Mouse (Mus musculus) kidney, embryonic 14.5 days (tissue): Measurements from ENCODE around the gene Pafah2. TPM values are rescaled to one million over a fixed set of nuclear protein-coding genes. Genes with fewer than 3 reads are reported as not detected.

ENCODE experiments used
- ATAC-seq: fragments of 200-750 bp; cut with Nextera tagmentation; 2 replicates; pipeline ENCODE4 v1.8.0; 2017; ENCODE audit warnings: moderate number of reproducible peaks, mild to moderate bottlenecking, moderate TSS enrichment, moderate library complexity; ENCODE audit not compliant: low FRiP score, low TSS enrichment
- H3K27ac ChIP-seq: fragments of 300-500 bp; sonication (generic); 2 replicates; pipeline ENCODE4 v1.5.1; 2014; ENCODE audit warnings: low read depth, mild to moderate bottlenecking, low read length, moderate library complexity, mixed read lengths
- H3K27me3 ChIP-seq: fragments of 300-500 bp; sonication (generic); 2 replicates; pipeline ENCODE4 v1.6.1; 2014; ENCODE audit warnings: mild to moderate bottlenecking, low read length; ENCODE audit not compliant: control insufficient read depth, insufficient read depth
- H3K36me3 ChIP-seq: fragments of 300-500 bp; sonication (generic); 2 replicates; pipeline ENCODE4 v1.6.1; 2014; ENCODE audit warnings: low read length, mixed read lengths; ENCODE audit not compliant: control insufficient read depth, insufficient read depth
- H3K4me1 ChIP-seq: fragments of 300-500 bp; sonication (generic); 2 replicates; pipeline ENCODE4 v1.6.1; 2014; ENCODE audit warnings: low read length, mixed read lengths; ENCODE audit not compliant: control insufficient read depth, insufficient read depth
- H3K4me2 ChIP-seq: fragments of 300-500 bp; sonication (generic); replicated peaks from 2 replicates; pipeline ENCODE4 v1.6.1; 2014; ENCODE audit warnings: low read depth, mild to moderate bottlenecking, low read length
- H3K4me3 ChIP-seq: fragments of 300-500 bp; sonication (generic); 2 replicates; pipeline ENCODE4 v1.5.1; 2014; ENCODE audit warnings: mild to moderate bottlenecking, low read length
- H3K9ac ChIP-seq: fragments of 300-500 bp; sonication (generic); 2 replicates; pipeline ENCODE4 v1.6.1; 2014; ENCODE audit warnings: low read depth, mild to moderate bottlenecking, low read length, moderate library complexity
- H3K9me3 ChIP-seq: fragments of 300-500 bp; sonication (generic); 2 replicates; pipeline ENCODE4 v1.6.1; 2016; ENCODE audit warnings: low read length; ENCODE audit not compliant: control insufficient read depth
- WGBS: fragments of 180-500 bp; shearing (Covaris S2); extraction: QIAGEN DNeasy Blood & Tissue Kit; methylation state at CpG from one replicate; pipeline ENCODE4 v1.1.7; 2014; 5-methylcytosine and 5-hydroxymethylcytosine counted together
- microRNA-seq: library from miRNA; unstranded; fragments of <30 nt; microRNA quantifications from one replicate; pipeline ENCODE4, GENCODE M21; 2016
- polyA plus RNA-seq: library from polyadenylated mRNA; unstranded; fragments of >200 nt; fragmentation: Nextera tagmentation; extraction: Ambion mirVana; gene quantifications from 2 replicates; pipeline ENCODE4 v1.2.1, GENCODE M21; 2014

The Pafah2 gene
- polyA plus RNA-seq, 1 experiment from 2014 or later: 12.3 TPM

GRCm38 (mm10) chr4:134476899-134477298 is 80.8 kb downstream of the Pafah2 start:
- no peak overlapping the region for H3K27ac ChIP-seq
- ATAC-seq: no peak
- WGBS: 90% methylated on average over 8 of the region's 8 CpGs

More at GRCm38 (mm10) chr4:134476899-134477298, 80.8 kb downstream of the Pafah2 start:
- H3K9me3 ChIP-seq: no peaks in the 10 kb centered on the region
- H3K27me3 ChIP-seq: no peaks in the 10 kb centered on the region
- H3K4me2 ChIP-seq: no peak overlapping the region
- H3K36me3 ChIP-seq: peaks cover 41% of the 10 kb centered on the region
- no peak overlapping the region for H3K9ac ChIP-seq
- H3K4me3 ChIP-seq: no peak overlapping the region
- H3K4me1 ChIP-seq: no peaks in the 10 kb centered on the region

Small RNAs within 50 kb of the gene (microRNA-seq; reads per million reads assigned to microRNA genes)
- gene Gm23634: 1.1 reads per million

Other genes with a start within 250 kb of the Pafah2 start
- 98.0 and 123 TPM in 2 replicates for gene Cep85, start 209.2 kb upstream of the Pafah2 start, polyA plus RNA-seq
- 0.34 and 0.50 TPM in 2 replicates for gene Gm7534, start 193.3 kb upstream of the Pafah2 start, polyA plus RNA-seq
- gene Catsper4, start 168.9 kb upstream of the Pafah2 start, polyA plus RNA-seq: 0.26 and 0.37 TPM in 2 replicates
- 5.0 and 6.4 TPM in 2 replicates for gene Cnksr1, start 157.9 kb upstream of the Pafah2 start, polyA plus RNA-seq
- 0.41 TPM in 1 of 2 replicates, not detected in the other for gene E130218I03Rik, start 152.7 kb upstream of the Pafah2 start, polyA plus RNA-seq
- gene Zfp593, start 150.7 kb upstream of the Pafah2 start, polyA plus RNA-seq: 17.5 and 18.9 TPM in 2 replicates
- gene Gm30191, start 149.4 kb upstream of the Pafah2 start, polyA plus RNA-seq: not detected in 2 replicates
- 9.2 and 12.8 TPM in 2 replicates for gene Grrp1, start 142.2 kb upstream of the Pafah2 start, polyA plus RNA-seq
- gene Pdik1l, start 108.4 kb upstream of the Pafah2 start, polyA plus RNA-seq: 14.9 and 18.8 TPM in 2 replicates
- 0.88 and 1.4 TPM in 2 replicates for gene Trim63, start 81.2 kb upstream of the Pafah2 start, polyA plus RNA-seq
- gene Slc30a2, start 53.1 kb upstream of the Pafah2 start, polyA plus RNA-seq: 0.09 and 0.11 TPM in 2 replicates
- gene Extl1, start 12.5 kb upstream of the Pafah2 start, polyA plus RNA-seq: 0.20 and 0.23 TPM in 2 replicates
- gene Stmn1, start 72.0 kb downstream of the Pafah2 start, polyA plus RNA-seq: 1,829 and 1,880 TPM in 2 replicates
- gene Paqr7, start 100.4 kb downstream of the Pafah2 start, polyA plus RNA-seq: 0.57 and 0.73 TPM in 2 replicates
- gene Aunip, start 114.7 kb downstream of the Pafah2 start, polyA plus RNA-seq: 5.9 and 20.7 TPM in 2 replicates
- gene Mtfr1l, start 139.1 kb downstream of the Pafah2 start, polyA plus RNA-seq: 114 and 130 TPM in 2 replicates
- gene Selenon, start 155.8 kb downstream of the Pafah2 start, polyA plus RNA-seq: 15.6 and 19.5 TPM in 2 replicates